9 mouse cellular contexts compared by ENCODE assay signal in the genomic region with DNA sequence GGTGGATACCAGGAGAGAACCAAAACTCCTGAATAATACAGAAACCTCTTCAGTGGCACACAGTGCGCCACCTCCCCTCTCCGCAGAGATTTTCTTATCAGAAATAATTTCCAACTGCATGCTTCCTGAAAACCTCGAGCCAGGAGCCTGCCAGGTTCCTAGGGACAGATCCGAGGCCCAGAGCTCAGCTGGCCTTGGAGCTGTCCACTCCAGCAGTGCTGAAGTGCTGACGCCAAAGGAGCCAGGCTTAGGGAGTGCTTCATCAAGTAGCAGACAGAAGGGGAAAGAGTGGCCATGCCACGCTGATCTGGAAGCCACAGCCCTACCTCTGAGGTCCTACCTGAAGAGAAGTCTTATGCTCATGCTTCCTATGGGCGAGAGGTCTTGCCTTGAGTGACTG. TPM values are rescaled to one million over a fixed set of nuclear protein-coding genes. Genes with fewer than 3 reads are reported as not detected.
DNase-seq lines count a peak whose midpoint lies in the region; ATAC-seq lines count a peak whose summit lies in the region.
"Had no signal": no experiment of that assay in that cellular context is flagged by ENCODE, and none has a peak within 500 bp of the region (broad histone marks: within the 10 kb centered on the region; RNA-seq: fewer than 3 reads in every experiment).

No protein-coding gene starts in this region.

- H3K4me3 ChIP-seq in forebrain, embryonic 16.5 days (replicated peaks; ENCODE audit: low read length): peak overlapping the region; percentile 8; the same call in 1 of the 2 replicates
- no peak overlapping the region for H3K4me3 ChIP-seq in intestine, embryonic 15.5 days (replicated peaks)
- no peak overlapping the region for H3K4me3 ChIP-seq in lung, embryonic 16.5 days (ENCODE audit: low read length)

- 24% methylated on average over 7 of the region's 7 CpGs for WGBS in forebrain, embryonic 16.5 days
- WGBS in intestine, embryonic 15.5 days: 7% methylated on average over 7 of the region's 7 CpGs
- 2% methylated on average over 7 of the region's 7 CpGs for WGBS in lung, embryonic 16.5 days

- no peaks in the 10 kb centered on the region for H3K27me3 ChIP-seq in forebrain, embryonic 16.5 days (replicated peaks; ENCODE audit: control insufficient read depth, insufficient read depth, low read length)
- peaks cover 28% of the 10 kb centered on the region for H3K27me3 ChIP-seq in intestine, embryonic 15.5 days (replicated peaks)
- peaks cover 25% of the 10 kb centered on the region for H3K27me3 ChIP-seq in lung, embryonic 16.5 days (ENCODE audit: control insufficient read depth, insufficient read depth, low read depth, low read length)

- no peaks in the 10 kb centered on the region for H3K9me3 ChIP-seq in forebrain, embryonic 16.5 days (ENCODE audit: control insufficient read depth, low read length)
- no peaks in the 10 kb centered on the region for H3K9me3 ChIP-seq in intestine, embryonic 15.5 days
- no peaks in the 10 kb centered on the region for H3K9me3 ChIP-seq in lung, embryonic 16.5 days (ENCODE audit: control insufficient read depth, low read length)
- H3K9me3 ChIP-seq: limb, embryonic 12.5 days had no signal

- DNase-seq in heart, adult 18-20 months: peak; percentile 62 to 80
- no peak for DNase-seq in heart, postnatal 25 days (ENCODE audit: low spot score)
- DNase-seq in adrenal gland, adult 2 months: peak; percentile 82
- peak; percentile 50 for DNase-seq in ovary, adult 18-20 months (ENCODE audit: low spot score)
- no peak for DNase-seq in layer of hippocampus, adult 8-10 months (ENCODE audit: low spot score in 2 of 2)

- H3K36me3 ChIP-seq in forebrain, embryonic 16.5 days (ENCODE audit: control insufficient read depth, insufficient read depth): peaks cover 15% of the 10 kb centered on the region; the same call in 1 of the 2 replicates
- H3K36me3 ChIP-seq in intestine, embryonic 15.5 days: peaks cover 6% of the 10 kb centered on the region; the same call in 1 of the 2 replicates
- no peaks in the 10 kb centered on the region for H3K36me3 ChIP-seq in lung, embryonic 16.5 days (ENCODE audit: control insufficient read depth, insufficient read depth, low read length)

- H3K4me1 ChIP-seq in forebrain, embryonic 16.5 days (replicated peaks; ENCODE audit: control insufficient read depth, insufficient read depth, low read length): peaks cover 20% of the 10 kb centered on the region
- peaks cover 13% of the 10 kb centered on the region for H3K4me1 ChIP-seq in intestine, embryonic 15.5 days (replicated peaks)
- H3K4me1 ChIP-seq in lung, embryonic 16.5 days (replicated peaks; ENCODE audit: control insufficient read depth, insufficient read depth, low read length): no peaks in the 10 kb centered on the region

- H3K4me2 ChIP-seq in forebrain, embryonic 16.5 days (ENCODE audit: low read length): peak overlapping the region; percentile 76
- H3K4me2 ChIP-seq in intestine, embryonic 15.5 days (replicated peaks): no peak overlapping the region
- no peak overlapping the region for H3K4me2 ChIP-seq in lung, embryonic 16.5 days (ENCODE audit: low read depth, low read length)

- H3K27ac ChIP-seq in forebrain, embryonic 16.5 days (ENCODE audit: low read length): no peak overlapping the region
- no peak overlapping the region for H3K27ac ChIP-seq in intestine, embryonic 15.5 days
- H3K27ac ChIP-seq in lung, embryonic 16.5 days (ENCODE audit: low read length): no peak overlapping the region
- H3K27ac ChIP-seq: limb, embryonic 12.5 days had no signal

- intact Hi-C loops in heart, postnatal 25 days (cut with DNase I): loop anchor here (5.0 kb wide), 1 partner anchor 77 kb away; a partner anchor contains a TSS

- ATAC-seq in forebrain, embryonic 16.5 days: no peak
- ATAC-seq in intestine, embryonic 15.5 days: peak; percentile 63; the same call in 1 of the 2 replicates
- ATAC-seq in lung, embryonic 16.5 days (ENCODE audit: low read depth): peak; percentile 63

- H3K9ac ChIP-seq in forebrain, embryonic 16.5 days (replicated peaks; ENCODE audit: low read depth, low read length): 0 out of 2 replicates have a peak overlapping the region, but pooled peaks have one; percentile 17
- H3K9ac ChIP-seq in intestine, embryonic 15.5 days: no peak overlapping the region
- no peak overlapping the region for H3K9ac ChIP-seq in lung, embryonic 16.5 days (ENCODE audit: low read length)
- H3K9ac ChIP-seq: limb, embryonic 12.5 days had no signal

RNA-seq across cellular contexts. Expression of a gene that starts 1.5 kb away (rescaled TPM):
- under 1 TPM; 0.52 to 0.57 TPM for total RNA-seq in heart, adult 18-20 months (2021)
- under 1 TPM; 0.08 to 0.29 TPM for total RNA-seq in heart, postnatal 25 days (2021)
- 1 to 10 TPM; 4.7 TPM for total RNA-seq in adrenal gland, adult 2 months (2021)
- polyA plus RNA-seq in adrenal gland, adult 2 months (2012; rRNA removed): 5.9 and 6.5 TPM in 2 replicates
- polyA plus RNA-seq in forebrain, embryonic 16.5 days (2015; fragmentation: Nextera tagmentation; extraction: Ambion mirVana): 8.3 and 11.0 TPM in 2 replicates
- polyA plus RNA-seq in intestine, embryonic 15.5 days (2015; fragmentation: Nextera tagmentation; extraction: Ambion mirVana): 0.54 and 0.57 TPM in 2 replicates
- 0.18 and 0.33 TPM in 2 replicates for polyA plus RNA-seq in lung, embryonic 16.5 days (2015; fragmentation: Nextera tagmentation; extraction: Ambion mirVana)
- 10 to 100 TPM; 46.0 to 55.5 (median 50.6) TPM for total RNA-seq in layer of hippocampus, adult 8-10 months (2022)

RNA-seq across cellular contexts. Expression of a gene that starts 9.4 kb away (rescaled TPM):
- 10 to 100 TPM; 20.7 to 26.9 TPM for total RNA-seq in heart, adult 18-20 months (2021)
- 10 to 100 TPM; 21.8 to 23.8 TPM for total RNA-seq in heart, postnatal 25 days (2021)
- 10 to 100 TPM; 29.3 to 47.0 TPM for total RNA-seq in adrenal gland, adult 2 months (2021)
- polyA plus RNA-seq in adrenal gland, adult 2 months (2012; rRNA removed): 63.4 and 70.0 TPM in 2 replicates
- polyA plus RNA-seq in forebrain, embryonic 16.5 days (2015; fragmentation: Nextera tagmentation; extraction: Ambion mirVana): 65.1 and 75.2 TPM in 2 replicates
- 43.3 and 47.7 TPM in 2 replicates for polyA plus RNA-seq in intestine, embryonic 15.5 days (2015; fragmentation: Nextera tagmentation; extraction: Ambion mirVana)
- polyA plus RNA-seq in lung, embryonic 16.5 days (2015; fragmentation: Nextera tagmentation; extraction: Ambion mirVana): 45.6 TPM in 2 replicates
- 10 to 100 TPM; 75.8 to 80.7 (median 78.8) TPM for total RNA-seq in layer of hippocampus, adult 8-10 months (2022)

RNA-seq across cellular contexts. Expression of a gene that starts 10.0 kb away (rescaled TPM):
- total RNA-seq in heart, adult 18-20 months (2021): 10 to 100 TPM; 20.0 to 20.5 TPM
- total RNA-seq in heart, postnatal 25 days (2021): 10 to 100 TPM; 16.1 to 16.6 TPM
- total RNA-seq in adrenal gland, adult 2 months (2021): 10 to 100 TPM; 34.9 to 39.5 TPM
- polyA plus RNA-seq in adrenal gland, adult 2 months (2012; rRNA removed): 45.0 and 48.5 TPM in 2 replicates
- polyA plus RNA-seq in forebrain, embryonic 16.5 days (2015; fragmentation: Nextera tagmentation; extraction: Ambion mirVana): 50.3 and 51.2 TPM in 2 replicates
- 32.0 and 36.6 TPM in 2 replicates for polyA plus RNA-seq in intestine, embryonic 15.5 days (2015; fragmentation: Nextera tagmentation; extraction: Ambion mirVana)
- polyA plus RNA-seq in lung, embryonic 16.5 days (2015; fragmentation: Nextera tagmentation; extraction: Ambion mirVana): 23.9 and 27.5 TPM in 2 replicates
- 10 to 100 TPM; 34.1 to 42.4 (median 40.9) TPM for total RNA-seq in layer of hippocampus, adult 8-10 months (2022)

RNA-seq across cellular contexts. Expression of a gene that starts 20.3 kb away (rescaled TPM):
- total RNA-seq in heart, adult 18-20 months (2021): not detected
- not detected for total RNA-seq in heart, postnatal 25 days (2021)
- 1 to 10 TPM; 1.7 to 2.9 TPM for total RNA-seq in adrenal gland, adult 2 months (2021)
- polyA plus RNA-seq in adrenal gland, adult 2 months (2012; rRNA removed): 3.3 TPM in 2 replicates
- polyA plus RNA-seq in forebrain, embryonic 16.5 days (2015; fragmentation: Nextera tagmentation; extraction: Ambion mirVana): 1.2 and 2.7 TPM in 2 replicates
- polyA plus RNA-seq in intestine, embryonic 15.5 days (2015; fragmentation: Nextera tagmentation; extraction: Ambion mirVana): 0.25 and 0.31 TPM in 2 replicates
- not detected in 2 replicates for polyA plus RNA-seq in lung, embryonic 16.5 days (2015; fragmentation: Nextera tagmentation; extraction: Ambion mirVana)
- total RNA-seq in layer of hippocampus, adult 8-10 months (2022): 10 to 100 TPM; 39.3 to 49.8 (median 44.4) TPM

RNA-seq across cellular contexts. Expression of a gene that starts 58.5 kb away (rescaled TPM):
- 10 to 100 TPM; 15.0 to 15.1 TPM for total RNA-seq in heart, adult 18-20 months (2021)
- total RNA-seq in heart, postnatal 25 days (2021): 10 to 100 TPM; 13.7 to 16.5 TPM
- total RNA-seq in adrenal gland, adult 2 months (2021): 10 to 100 TPM; 22.8 to 25.3 TPM
- polyA plus RNA-seq in adrenal gland, adult 2 months (2012; rRNA removed): 5.5 and 7.1 TPM in 2 replicates
- 12.1 and 14.9 TPM in 2 replicates for polyA plus RNA-seq in forebrain, embryonic 16.5 days (2015; fragmentation: Nextera tagmentation; extraction: Ambion mirVana)
- 13.6 TPM in 2 replicates for polyA plus RNA-seq in intestine, embryonic 15.5 days (2015; fragmentation: Nextera tagmentation; extraction: Ambion mirVana)
- polyA plus RNA-seq in lung, embryonic 16.5 days (2015; fragmentation: Nextera tagmentation; extraction: Ambion mirVana): 12.6 and 12.8 TPM in 2 replicates
- total RNA-seq in layer of hippocampus, adult 8-10 months (2022): 10 to 100 TPM; 27.0 to 32.3 (median 27.9) TPM

Comparison
In these comparisons a context has a peak if more than half of its experiments do, and no peak if none do; other contexts are left out.
1. DNase-seq: peak in heart, adult 18-20 months (2 of 2), adrenal gland, adult 2 months (single experiment) and ovary, adult 18-20 months (single experiment); none in heart, postnatal 25 days (single experiment) and layer of hippocampus, adult 8-10 months (0 of 2).
2. RNA of a gene that starts 1.5 kb away (total RNA-seq): 46.0 to 55.5 TPM in layer of hippocampus, adult 8-10 months; 4.7 TPM in adrenal gland, adult 2 months, 0.52 to 0.57 TPM in heart, adult 18-20 months and 0.08 to 0.29 TPM in heart, postnatal 25 days; every median in the first group is over 4 times any median in the second.